Mouse (Mus musculus): ENCODE data around the gene Mndal.
"Not testable (repeated sequence)": the region's sequence is repeated elsewhere in the genome, so short reads cannot be mapped to it uniquely, and the experiment has no call there.

GRCm38 (mm10) chr1:173955839-173956527 is 13.7 kb upstream of the Mndal start:
- not testable (repeated sequence) for TF ChIP-seq CTCF (IDR thresholded peaks at IDR 0.05; ENCODE audit: low read depth, low read length); TAL1 (conservative IDR thresholded peaks at IDR 0.05; ENCODE audit: low read depth, low read length); GATA1 (IDR thresholded peaks at IDR 0.05; ENCODE audit: borderline replicate concordance, low read length)

Data from G1E (cell line).